Mouse (Mus musculus) cerebellum, adult 2 months (tissue): ENCODE results near the gene Lrwd1.

Experiments used
- CTCF ChIP-seq: fragments of 200-500 bp; IDR thresholded peaks from 2 replicates; pipeline ENCODE4 v1.5.1; 2011; ENCODE audit warnings: low read depth, mild to moderate bottlenecking, control low read depth, low read length, moderate library complexity, borderline replicate concordance; ENCODE audit not compliant: insufficient read depth
- POLR2A ChIP-seq: fragments of 200-500 bp; IDR thresholded peaks from 2 replicates; pipeline ENCODE4 v1.6.1; 2011; ENCODE audit warnings: low read length, control low read depth, borderline replicate concordance; ENCODE audit not compliant: insufficient read depth

- TF ChIP-seq CTCF = no peak
- TF ChIP-seq POLR2A = no peak
Observed at GRCm38 (mm10) chr5:136086290-136086689, 49.6 kb downstream of the Lrwd1 start.
